Mouse (Mus musculus) limb, embryonic 14.5 days (tissue): ENCODE measurements around the gene Hoxb2. TPM values are rescaled to one million over a fixed set of nuclear protein-coding genes. Genes with fewer than 3 reads are reported as not detected.

Experiments used
- ATAC-seq: fragments of 200-750 bp; cut with Nextera tagmentation; 2 replicates; pipeline ENCODE4 v1.8.0; 2017; ENCODE audit warnings: low read depth, moderate number of reproducible peaks, moderate TSS enrichment; ENCODE audit not compliant: low FRiP score
- DNase-seq: peaks from one replicate; pipeline ENCODE4 v3.0.0-alpha.2; 2015; ENCODE audit warnings: low spot score
- H3K27ac ChIP-seq: fragments of 300-500 bp; sonication (generic); replicated peaks from 2 replicates; pipeline ENCODE4 v1.5.1; 2014; ENCODE audit warnings: low read depth, mild to moderate bottlenecking, low read length, moderate library complexity, mixed read lengths
- H3K27me3 ChIP-seq: fragments of 300-500 bp; sonication (generic); 2 replicates; pipeline ENCODE4 v1.6.1; 2014; ENCODE audit warnings: low read length, mixed read lengths; ENCODE audit not compliant: control insufficient read depth, insufficient read depth
- H3K36me3 ChIP-seq: fragments of 300-500 bp; sonication (generic); 2 replicates; pipeline ENCODE4 v1.6.1; 2014; ENCODE audit warnings: mild to moderate bottlenecking, low read length, moderate library complexity, mixed read lengths; ENCODE audit not compliant: control insufficient read depth, insufficient read depth
- H3K4me1 ChIP-seq: fragments of 300-500 bp; sonication (generic); 2 replicates; pipeline ENCODE4 v1.6.1; 2014; ENCODE audit warnings: antibody characterized with exemption, low read length, mixed read lengths; ENCODE audit not compliant: control insufficient read depth, insufficient read depth
- H3K4me2 ChIP-seq: fragments of 300-500 bp; sonication (generic); replicated peaks from 2 replicates; pipeline ENCODE4 v1.6.1; 2014; ENCODE audit warnings: low read depth, mild to moderate bottlenecking, low read length, moderate library complexity; ENCODE audit not compliant: severe bottlenecking
- H3K4me3 ChIP-seq: fragments of 300-500 bp; sonication (generic); replicated peaks from 2 replicates; pipeline ENCODE4 v1.5.1; 2014; ENCODE audit warnings: low read length
- H3K9ac ChIP-seq: fragments of 300-500 bp; sonication (generic); 2 replicates; pipeline ENCODE4 v1.6.1; 2014; ENCODE audit warnings: mild to moderate bottlenecking, low read depth, low read length, moderate library complexity; ENCODE audit not compliant: severe bottlenecking
- H3K9me3 ChIP-seq: fragments of 300-500 bp; sonication (generic); 2 replicates; pipeline ENCODE4 v1.6.1; 2016; ENCODE audit warnings: low read length; ENCODE audit not compliant: control insufficient read depth
- POLR2A ChIP-seq: fragments of 200-500 bp; IDR thresholded peaks from 2 replicates; pipeline ENCODE4 v1.8.0; 2012; ENCODE audit warnings: inconsistent platforms, mild to moderate bottlenecking, moderate library complexity, borderline replicate concordance; ENCODE audit not compliant: insufficient read depth, insufficient read length; ENCODE audit errors: extremely low read depth
- WGBS: fragments of 180-500 bp; shearing (Covaris S2); extraction: QIAGEN DNeasy Blood & Tissue Kit; methylation state at CpG from one replicate; pipeline ENCODE4 v1.1.7; 2014; 5-methylcytosine and 5-hydroxymethylcytosine counted together
- polyA plus RNA-seq, 2 experiments: library from polyadenylated mRNA; depleted of rRNA in 1 of 2; stranded (reverse) in 1 of 2; unstranded in 1 of 2; fragments of >200 nt; fragmentation: Nextera tagmentation in 1 of 2; extraction: Ambion mirVana in 1 of 2; gene quantifications; 2 replicates each; pipeline versions ENCODE4 v1.2.1 to v1.2.3; 2012 to 2014

Gene Hoxb2
- polyA plus RNA-seq, 2 experiments: 5.8 to 9.6 TPM

GRCm38 (mm10) chr11:96346916-96347520, 3.3 kb upstream of the Hoxb2 start:
- no peaks in the 10 kb centered on the region for H3K4me1 ChIP-seq
- H3K4me2 ChIP-seq: no peak overlapping the region
- WGBS: 50% methylated on average over 5 of the region's 5 CpGs
- no peak for ATAC-seq
- no peak for DNase-seq
- no peak for TF ChIP-seq POLR2A
- H3K9me3 ChIP-seq: no peaks in the 10 kb centered on the region
- peaks cover 97% of the 10 kb centered on the region for H3K27me3 ChIP-seq
- no peak overlapping the region for H3K9ac ChIP-seq
- H3K27ac ChIP-seq: no peak overlapping the region
- no peak overlapping the region for H3K4me3 ChIP-seq
- no peaks in the 10 kb centered on the region for H3K36me3 ChIP-seq

GRCm38 (mm10) chr11:96347717-96348116, 2.6 kb upstream of the Hoxb2 start:
- H3K4me3 ChIP-seq: no peak overlapping the region
- H3K36me3 ChIP-seq: no peaks in the 10 kb centered on the region
- ATAC-seq: no peak
- H3K4me1 ChIP-seq: no peaks in the 10 kb centered on the region; the same call in 1 of the 2 replicates
- peaks cover 97% of the 10 kb centered on the region for H3K27me3 ChIP-seq
- DNase-seq: no peak
- no peak overlapping the region for H3K27ac ChIP-seq
- H3K4me2 ChIP-seq: no peak overlapping the region
- H3K9ac ChIP-seq: no peak overlapping the region
- WGBS: 18% methylated on average over 4 of the region's 4 CpGs
- H3K9me3 ChIP-seq: no peaks in the 10 kb centered on the region
- TF ChIP-seq POLR2A: no peak

GRCm38 (mm10) chr11:96348141-96348928, 2.0 kb upstream of the Hoxb2 start:
- no peak for DNase-seq
- Histone ChIP-seq H3K4me2 (no peak overlapping the region), H3K27me3 (peaks cover 97% of the 10 kb centered on the region), H3K9me3 (no peaks in the 10 kb centered on the region), H3K9ac (no peak overlapping the region), H3K4me3 (no peak overlapping the region), H3K27ac (no peak overlapping the region), H3K4me1 (no peaks in the 10 kb centered on the region; the same call in 1 of the 2 replicates), H3K36me3 (no peaks in the 10 kb centered on the region)
- WGBS: 15% methylated on average over 21 of the region's 21 CpGs
- no peak for TF ChIP-seq POLR2A
- ATAC-seq: no peak

- no peak for TF ChIP-seq POLR2A
- H3K9ac ChIP-seq: no peak overlapping the region
- H3K27ac ChIP-seq: no peak overlapping the region
- H3K4me2 ChIP-seq: no peak overlapping the region
- no peak for ATAC-seq
- H3K27me3 ChIP-seq: peaks cover 93% of the 10 kb centered on the region
- DNase-seq: no peak
- H3K4me3 ChIP-seq: no peak overlapping the region
- H3K9me3 ChIP-seq: no peaks in the 10 kb centered on the region
- no peaks in the 10 kb centered on the region for H3K36me3 ChIP-seq
- 30% methylated on average over 3 of the region's 3 CpGs for WGBS
- no peaks in the 10 kb centered on the region; the same call in 1 of the 2 replicates for H3K4me1 ChIP-seq
Measured at GRCm38 (mm10) chr11:96348988-96349387, 1.3 kb upstream of the Hoxb2 start.

GRCm38 (mm10) chr11:96349491-96350340, 609 bp upstream of the Hoxb2 start:
- Histone ChIP-seq H3K9me3 (no peaks in the 10 kb centered on the region), H3K27me3 (peaks cover 91% of the 10 kb centered on the region), H3K36me3 (no peaks in the 10 kb centered on the region), H3K4me2 (no peak overlapping the region), H3K4me3 (no peak overlapping the region), H3K4me1 (peaks cover 4% of the 10 kb centered on the region; the same call in 1 of the 2 replicates), H3K27ac (no peak overlapping the region), H3K9ac (no peak overlapping the region)
- DNase-seq (no peak), ATAC-seq (no peak)
- no peak for TF ChIP-seq POLR2A
- WGBS: 12% methylated on average over 14 of the region's 14 CpGs
